Mouse (Mus musculus): ENCODE data around the gene Cbx8. TPM values are rescaled to one million over a fixed set of nuclear protein-coding genes. Genes with fewer than 3 reads are reported as not detected.

Gene Cbx8
- polyA plus RNA-seq, 2 experiments: 6.9 to 12.6 TPM

- Histone ChIP-seq H3K36me3 (ENCODE audit: control insufficient read depth, insufficient read depth, low read length) (no peaks in the 10 kb centered on the region), H3K4me1 (ENCODE audit: control insufficient read depth, insufficient read depth, low read length) (peaks cover 37% of the 10 kb centered on the region), H3K27ac (replicated peaks; ENCODE audit: low read depth, low read length) (no peak overlapping the region), H3K4me2 (replicated peaks; ENCODE audit: low read depth, low read length, severe bottlenecking) (peak overlapping the region; percentile 90; the same call in 1 of the 2 replicates), H3K27me3 (ENCODE audit: control insufficient read depth, insufficient read depth, low read length) (peaks cover 84% of the 10 kb centered on the region), H3K9ac (ENCODE audit: low read depth, low read length, severe bottlenecking) (no peak overlapping the region), H3K4me3 (replicated peaks; ENCODE audit: low read length) (no peak overlapping the region), H3K9me3 (ENCODE audit: control insufficient read depth, low read length) (no peaks in the 10 kb centered on the region)
- DNase-seq (ENCODE audit: low spot score) (no peak), ATAC-seq (ENCODE audit: low FRiP score, low read depth) (no peak)
- no peak for TF ChIP-seq POLR2A (IDR thresholded peaks at IDR 0.05; ENCODE audit: borderline replicate concordance, extremely low read depth, insufficient read depth, insufficient read length)
- 7% methylated on average over 15 of the region's 15 CpGs for WGBS
Observed at GRCm38 (mm10) chr11:119051927-119052660, 11.3 kb upstream of the Cbx8 start.

DNA sequence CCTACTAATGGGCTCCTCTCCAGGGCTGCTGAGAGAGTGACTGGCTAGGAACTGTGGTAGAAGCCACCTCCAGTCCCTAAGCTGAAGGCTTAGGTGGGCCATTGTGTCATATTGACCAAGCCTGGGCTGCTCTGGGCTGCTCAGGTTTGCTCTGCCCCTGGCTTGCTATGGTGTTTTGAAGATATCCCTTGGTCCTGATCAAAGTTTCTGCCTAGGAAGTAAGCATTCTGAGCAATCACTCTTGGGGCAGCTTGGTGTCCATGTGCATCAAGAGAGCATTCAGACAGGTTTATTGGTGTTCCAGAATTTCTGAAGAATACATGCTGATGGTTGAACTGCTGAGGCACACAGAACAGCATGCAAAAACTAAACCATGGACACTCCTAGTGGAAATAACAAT, 10.7 kb upstream of the Cbx8 start:
- DNase-seq (ENCODE audit: low spot score): no peak
- Histone ChIP-seq H3K9ac (ENCODE audit: low read depth, low read length, severe bottlenecking) (no peak overlapping the region), H3K4me2 (replicated peaks; ENCODE audit: low read depth, low read length, severe bottlenecking) (no peak overlapping the region), H3K27me3 (ENCODE audit: control insufficient read depth, insufficient read depth, low read length) (peaks cover 91% of the 10 kb centered on the region), H3K27ac (replicated peaks; ENCODE audit: low read depth, low read length) (no peak overlapping the region), H3K9me3 (ENCODE audit: control insufficient read depth, low read length) (no peaks in the 10 kb centered on the region), H3K36me3 (ENCODE audit: control insufficient read depth, insufficient read depth, low read length) (no peaks in the 10 kb centered on the region), H3K4me1 (ENCODE audit: control insufficient read depth, insufficient read depth, low read length) (peaks cover 37% of the 10 kb centered on the region), H3K4me3 (replicated peaks; ENCODE audit: low read length) (no peak overlapping the region)
- ATAC-seq (ENCODE audit: low FRiP score, low read depth): no peak
- TF ChIP-seq POLR2A (IDR thresholded peaks at IDR 0.05; ENCODE audit: borderline replicate concordance, extremely low read depth, insufficient read depth, insufficient read length): no peak

DNA sequence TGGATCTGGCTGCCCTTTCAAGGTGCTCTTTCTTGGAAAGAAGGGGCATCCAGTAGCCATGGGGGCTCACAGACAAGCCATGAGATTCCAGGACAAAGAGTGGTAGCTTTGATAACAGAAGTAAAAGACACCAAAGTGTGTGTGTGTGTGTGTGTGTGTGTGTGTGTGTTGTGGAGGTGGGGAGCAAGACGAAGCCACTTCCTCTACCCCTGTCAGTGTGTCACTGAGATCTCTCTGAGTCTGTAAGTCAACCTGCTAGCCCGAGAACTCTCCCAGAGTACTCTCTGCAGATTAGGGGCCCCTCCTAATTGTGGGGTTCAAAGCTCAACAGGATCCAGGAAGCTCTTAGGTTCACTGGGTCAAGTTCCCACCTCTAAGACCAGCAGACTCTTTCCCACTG, 9.6 kb upstream of the Cbx8 start:
- Histone ChIP-seq H3K27ac (replicated peaks; ENCODE audit: low read depth, low read length) (no peak overlapping the region), H3K4me2 (replicated peaks; ENCODE audit: low read depth, low read length, severe bottlenecking) (no peak overlapping the region), H3K9me3 (ENCODE audit: control insufficient read depth, low read length) (no peaks in the 10 kb centered on the region), H3K4me3 (replicated peaks; ENCODE audit: low read length) (no peak overlapping the region), H3K4me1 (ENCODE audit: control insufficient read depth, insufficient read depth, low read length) (peaks cover 35% of the 10 kb centered on the region), H3K9ac (ENCODE audit: low read depth, low read length, severe bottlenecking) (no peak overlapping the region), H3K27me3 (ENCODE audit: control insufficient read depth, insufficient read depth, low read length) (peaks cover 91% of the 10 kb centered on the region), H3K36me3 (ENCODE audit: control insufficient read depth, insufficient read depth, low read length) (no peaks in the 10 kb centered on the region)
- ATAC-seq (ENCODE audit: low FRiP score, low read depth) (no peak), DNase-seq (ENCODE audit: low spot score) (no peak)
- 5% methylated on average over 2 of the region's 2 CpGs for WGBS
- TF ChIP-seq POLR2A (IDR thresholded peaks at IDR 0.05; ENCODE audit: borderline replicate concordance, extremely low read depth, insufficient read depth, insufficient read length): no peak

DNA sequence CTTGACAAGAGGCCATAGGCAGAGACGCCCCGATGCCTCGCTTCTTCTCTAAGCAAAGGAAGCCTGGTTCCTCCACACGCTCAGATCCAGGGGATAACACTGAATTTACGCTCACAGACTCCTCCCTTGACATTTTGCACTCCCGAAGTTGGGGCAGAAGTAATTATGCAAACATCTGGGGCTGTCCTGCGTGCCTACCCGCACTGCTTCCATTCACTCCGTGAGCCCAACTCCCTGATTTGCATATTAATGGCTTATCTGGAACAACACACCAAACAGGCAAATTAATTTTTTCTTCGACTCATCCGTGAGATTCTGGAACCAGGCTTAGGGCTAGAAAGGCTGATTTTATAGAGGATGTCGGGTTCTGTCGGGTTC, 7.4 kb upstream of the Cbx8 start:
- H3K27ac ChIP-seq (replicated peaks; ENCODE audit: low read depth, low read length): no peak overlapping the region
- no peaks in the 10 kb centered on the region for H3K36me3 ChIP-seq (ENCODE audit: control insufficient read depth, insufficient read depth, low read length)
- DNase-seq (ENCODE audit: low spot score) (no peak), ATAC-seq (ENCODE audit: low FRiP score, low read depth) (no peak)
- peak overlapping the region; percentile 65 for H3K4me2 ChIP-seq (replicated peaks; ENCODE audit: low read depth, low read length, severe bottlenecking)
- H3K9ac ChIP-seq (ENCODE audit: low read depth, low read length, severe bottlenecking): no peak overlapping the region
- peak overlapping the region; percentile 14 for H3K4me3 ChIP-seq (replicated peaks; ENCODE audit: low read length)
- peaks cover 89% of the 10 kb centered on the region for H3K27me3 ChIP-seq (ENCODE audit: control insufficient read depth, insufficient read depth, low read length)
- no peaks in the 10 kb centered on the region for H3K9me3 ChIP-seq (ENCODE audit: control insufficient read depth, low read length)
- peaks cover 44% of the 10 kb centered on the region for H3K4me1 ChIP-seq (ENCODE audit: control insufficient read depth, insufficient read depth, low read length)
- 1% methylated on average over 13 of the region's 13 CpGs for WGBS
- TF ChIP-seq POLR2A (IDR thresholded peaks at IDR 0.05; ENCODE audit: borderline replicate concordance, extremely low read depth, insufficient read depth, insufficient read length): no peak

DNA sequence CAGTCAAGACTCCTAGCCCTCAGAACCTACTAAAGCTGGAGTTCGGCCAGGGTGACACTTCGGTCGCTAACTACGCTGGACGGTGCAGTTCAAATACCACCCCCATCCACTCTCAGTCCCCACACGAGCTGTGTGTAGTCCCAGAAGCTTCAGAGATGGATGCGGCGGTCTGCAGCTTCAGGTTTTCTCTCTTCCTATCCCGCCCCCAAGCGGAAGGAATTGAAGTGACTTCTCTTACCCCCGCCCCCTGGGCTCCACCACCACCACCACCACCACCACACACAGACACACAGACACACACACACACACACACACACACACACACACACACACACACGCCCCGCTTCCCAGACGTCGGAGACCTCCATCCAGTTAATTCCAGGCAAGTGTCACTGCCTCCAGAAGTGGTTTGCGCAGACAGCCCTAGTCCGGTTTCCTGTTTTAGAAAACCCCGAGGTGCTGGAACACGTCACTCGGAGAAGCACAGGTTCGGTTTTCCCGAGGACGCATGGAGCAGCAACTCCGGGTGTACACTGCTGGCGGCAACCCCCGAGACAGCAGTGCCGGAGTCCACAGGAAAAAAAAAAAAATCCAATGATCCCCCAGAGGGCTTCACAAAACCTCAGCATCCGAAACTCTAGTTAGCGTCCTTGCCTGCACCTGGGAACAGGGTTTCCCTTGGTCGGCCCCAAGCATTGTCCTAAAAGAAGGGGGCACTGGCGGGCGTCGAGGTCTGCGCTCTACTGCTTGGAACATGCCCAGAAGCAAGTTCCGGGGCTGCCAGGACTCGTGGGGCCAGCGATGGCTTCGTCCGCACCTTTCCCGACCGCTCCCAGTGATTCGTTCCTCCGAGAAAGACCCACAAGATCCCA, 6.7 kb upstream of the Cbx8 start:
- no peaks in the 10 kb centered on the region for H3K9me3 ChIP-seq (ENCODE audit: control insufficient read depth, low read length)
- ATAC-seq (ENCODE audit: low FRiP score, low read depth): no peak
- WGBS: under 1% methylated on average over 43 of the region's 43 CpGs
- H3K27me3 ChIP-seq (ENCODE audit: control insufficient read depth, insufficient read depth, low read length): peaks cover 87% of the 10 kb centered on the region
- peak overlapping the region; percentile 36 for H3K4me3 ChIP-seq (replicated peaks; ENCODE audit: low read length)
- peaks cover 44% of the 10 kb centered on the region for H3K4me1 ChIP-seq (ENCODE audit: control insufficient read depth, insufficient read depth, low read length)
- DNase-seq (ENCODE audit: low spot score): no peak
- peak overlapping the region; percentile 65 for H3K4me2 ChIP-seq (replicated peaks; ENCODE audit: low read depth, low read length, severe bottlenecking)
- no peak overlapping the region for H3K27ac ChIP-seq (replicated peaks; ENCODE audit: low read depth, low read length)
- H3K9ac ChIP-seq (ENCODE audit: low read depth, low read length, severe bottlenecking): no peak overlapping the region; the same call in 1 of the 2 replicates
- H3K36me3 ChIP-seq (ENCODE audit: control insufficient read depth, insufficient read depth, low read length): no peaks in the 10 kb centered on the region
- TF ChIP-seq POLR2A (IDR thresholded peaks at IDR 0.05; ENCODE audit: borderline replicate concordance, extremely low read depth, insufficient read depth, insufficient read length): no peak

Measured in limb, embryonic 14.5 days (tissue).